Mouse (Mus musculus): Measurements from ENCODE around the gene Egfl7. TPM values are rescaled to one million over a fixed set of nuclear protein-coding genes. Genes with fewer than 3 reads are reported as not detected.
A peak's percentile ranks its signal among the peaks of the same experiment; 100 is the strongest.

The Egfl7 gene
- polyA plus RNA-seq, 1 experiment from 2014 or later, result 172 TPM

DNA sequence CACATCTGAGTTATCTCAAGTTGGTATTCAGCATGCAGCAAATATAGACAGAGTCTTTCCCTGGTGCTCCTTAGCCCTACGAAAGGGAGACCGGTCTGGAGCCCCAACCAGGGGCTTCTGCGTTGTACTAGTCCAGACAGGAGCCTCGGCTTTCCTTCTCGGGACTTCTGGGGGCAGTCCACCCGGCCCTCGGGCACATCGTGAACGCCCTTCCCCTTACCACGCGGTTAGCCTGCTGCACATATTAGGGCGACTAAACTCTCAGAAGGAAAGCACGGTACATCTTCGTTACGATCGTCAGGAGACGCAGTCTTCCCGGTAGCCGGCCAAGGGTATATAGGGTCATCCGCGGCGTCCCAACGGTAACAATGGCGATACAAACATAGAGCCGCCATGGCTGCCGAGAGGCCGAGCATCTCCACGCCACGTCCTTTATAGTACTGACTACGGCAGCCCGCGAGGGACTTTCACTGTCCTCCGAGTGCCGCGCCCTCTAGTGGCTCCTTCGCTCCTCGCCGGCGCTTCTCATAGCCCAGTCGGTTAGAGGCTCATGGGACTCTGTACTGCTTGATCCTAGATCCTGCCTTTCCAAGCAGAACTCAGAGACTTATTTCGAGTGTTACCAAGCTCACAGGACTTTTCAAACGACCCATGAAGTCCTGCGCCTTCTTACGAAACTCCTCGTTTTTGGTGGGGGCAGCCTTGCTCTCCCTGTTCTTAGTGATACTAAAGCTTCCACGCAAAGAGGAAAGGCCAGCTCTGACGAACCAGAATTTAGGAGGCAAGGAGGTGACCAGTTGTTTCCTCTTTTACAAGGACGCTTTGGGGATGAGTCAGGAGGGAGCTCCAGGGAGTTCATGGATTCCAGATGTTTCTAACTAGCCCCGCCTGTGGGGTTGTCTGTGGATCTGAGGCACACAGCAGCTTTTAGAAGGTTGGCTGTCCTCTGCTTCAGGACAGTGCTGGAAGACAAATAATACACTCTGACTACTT lies 60.3 kb downstream of the Egfl7 start:
- Histone ChIP-seq H3K36me3 (ENCODE audit: control insufficient read depth, insufficient read depth, low read length) (peaks cover 35% of the 10 kb centered on the region), H3K9me3 (ENCODE audit: control insufficient read depth, low read length) (no peaks in the 10 kb centered on the region), H3K27ac (ENCODE audit: low read depth, low read length) (peak overlapping the region; percentile 75), H3K4me2 (replicated peaks; ENCODE audit: low read depth, low read length) (peak overlapping the region; percentile 77), H3K9ac (ENCODE audit: low read depth, low read length) (peak overlapping the region; percentile 87), H3K4me1 (ENCODE audit: control insufficient read depth, insufficient read depth, low read length) (peaks cover 16% of the 10 kb centered on the region), H3K4me3 (ENCODE audit: low read length) (peak overlapping the region; percentile 98), H3K27me3 (ENCODE audit: control insufficient read depth, insufficient read depth, low read length) (no peaks in the 10 kb centered on the region)
- peak; percentile 79 for ATAC-seq (ENCODE audit: low FRiP score, low TSS enrichment)
- WGBS, result 4% methylated on average over 49 of the region's 49 CpGs

DNA sequence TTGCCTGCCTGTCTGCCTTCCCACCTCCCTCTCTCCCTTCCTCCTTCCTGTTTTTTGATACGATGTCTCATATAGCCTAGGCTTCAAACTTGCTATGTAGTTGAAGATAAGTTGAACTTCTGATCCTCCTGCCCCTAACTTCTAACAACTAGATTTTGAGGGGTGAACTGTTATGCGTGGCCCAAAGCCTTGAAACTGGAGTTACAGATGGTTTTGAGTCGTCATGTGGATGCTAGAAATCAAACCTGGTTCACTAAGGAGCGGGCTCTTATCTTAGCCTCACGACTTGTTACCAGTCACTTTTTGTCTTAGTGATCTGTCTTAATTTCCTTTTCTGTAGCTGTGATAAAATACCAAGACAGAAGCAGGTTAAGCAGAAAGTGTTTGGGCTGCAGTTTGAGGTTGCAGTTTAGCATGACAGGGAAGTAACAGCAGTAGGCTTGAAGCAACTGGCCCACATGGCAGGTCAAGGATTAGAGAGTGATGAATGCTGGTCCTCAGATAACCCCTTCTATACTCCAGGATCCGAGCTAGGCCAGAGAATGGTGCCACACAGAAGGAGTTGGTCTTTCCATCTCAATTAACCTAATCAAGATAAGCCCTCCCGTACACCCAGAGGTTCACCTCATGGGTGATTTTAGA lies 61.3 kb downstream of the Egfl7 start:
- Histone ChIP-seq H3K27me3 (ENCODE audit: control insufficient read depth, insufficient read depth, low read length) (no peaks in the 10 kb centered on the region), H3K9me3 (ENCODE audit: control insufficient read depth, low read length) (no peaks in the 10 kb centered on the region), H3K4me1 (ENCODE audit: control insufficient read depth, insufficient read depth, low read length) (peaks cover 16% of the 10 kb centered on the region), H3K27ac (ENCODE audit: low read depth, low read length) (no peak overlapping the region), H3K4me3 (ENCODE audit: low read length) (no peak overlapping the region), H3K9ac (ENCODE audit: low read depth, low read length) (no peak overlapping the region), H3K4me2 (replicated peaks; ENCODE audit: low read depth, low read length) (no peak overlapping the region), H3K36me3 (ENCODE audit: control insufficient read depth, insufficient read depth, low read length) (peaks cover 26% of the 10 kb centered on the region)
- ATAC-seq (ENCODE audit: low FRiP score, low TSS enrichment), result no peak
- WGBS, result 78% methylated on average over 7 of the region's 7 CpGs

MicroRNAs within 50 kb of the gene (microRNA counts, 519-probe panel; counts per million panel counts)
- microRNA mmu-miR-126-3p (9,969 counts per million, percentile 99 among the panel's probes with 10 or more counts), microRNA mmu-miR-126-5p (5,569 counts per million, percentile 54 among the panel's probes with 10 or more counts)

Small RNA genes lying within 50 kb of the gene (microRNA-seq; reads per million reads assigned to microRNA genes)
- gene Mir126a, result 2.3 reads per million, percentile 6 among the genes with 10 or more reads in this experiment
- gene Mir126b, result not detected

Other genes starting within 250 kb of the Egfl7 start
- 27.4 and 33.3 TPM in 2 replicates for gene Dnlz, start 227.9 kb upstream of the Egfl7 start, polyA plus RNA-seq (2014; fragmentation: Nextera tagmentation; extraction: Ambion mirVana)
- gene Card9, start 219.1 kb upstream of the Egfl7 start, polyA plus RNA-seq (2014; fragmentation: Nextera tagmentation; extraction: Ambion mirVana), result 0.24 and 0.53 TPM in 2 replicates
- gene Snapc4, start 199.4 kb upstream of the Egfl7 start, polyA plus RNA-seq (2014; fragmentation: Nextera tagmentation; extraction: Ambion mirVana), result 24.6 and 29.3 TPM in 2 replicates
- gene Entr1, start 190.7 kb upstream of the Egfl7 start, polyA plus RNA-seq (2014; fragmentation: Nextera tagmentation; extraction: Ambion mirVana), result 86.1 and 112 TPM in 2 replicates
- 68.9 and 113 TPM in 2 replicates for gene Pmpca, start 190.7 kb upstream of the Egfl7 start, polyA plus RNA-seq (2014; fragmentation: Nextera tagmentation; extraction: Ambion mirVana)
- 13.7 and 24.7 TPM in 2 replicates for gene Inpp5e, start 170.8 kb upstream of the Egfl7 start, polyA plus RNA-seq (2014; fragmentation: Nextera tagmentation; extraction: Ambion mirVana)
- gene Sec16a, start 134.8 kb upstream of the Egfl7 start, polyA plus RNA-seq (2014; fragmentation: Nextera tagmentation; extraction: Ambion mirVana), result 18.9 and 43.9 TPM in 2 replicates
- gene Notch1, start 63.4 kb upstream of the Egfl7 start, polyA plus RNA-seq (2014; fragmentation: Nextera tagmentation; extraction: Ambion mirVana), result 33.4 and 45.1 TPM in 2 replicates
- not detected in 2 replicates for gene Gm20532, start 6.6 kb downstream of the Egfl7 start, polyA plus RNA-seq (2014; fragmentation: Nextera tagmentation; extraction: Ambion mirVana)
- 30.0 and 41.4 TPM in 2 replicates for gene Agpat2, start 24.4 kb downstream of the Egfl7 start, polyA plus RNA-seq (2014; fragmentation: Nextera tagmentation; extraction: Ambion mirVana)
- gene Fam69b, start 48.4 kb downstream of the Egfl7 start, polyA plus RNA-seq (2014; fragmentation: Nextera tagmentation; extraction: Ambion mirVana), result 30.3 and 39.1 TPM in 2 replicates
- gene Lcn4, start 91.3 kb downstream of the Egfl7 start, polyA plus RNA-seq (2014; fragmentation: Nextera tagmentation; extraction: Ambion mirVana), result not detected in 2 replicates

Data from kidney, embryonic 14.5 days (tissue).